Mouse (Mus musculus): ENCODE data around the gene Magea10.

Magea10 gene

GRCm38 (mm10) chrX:72386758-72387157, at the start of gene Magea10:
Gene Magea10 (minus strand): TSS chrX:72386858.
- DNase-seq: no peak

- no peak for DNase-seq
Measured at GRCm38 (mm10) chrX:72381972-72382371, 4.7 kb downstream of the Magea10 start.

Data from thymus, postnatal 36 days (tissue).